Mouse (Mus musculus) stomach, embryonic 15.5 days (tissue): ENCODE data around the gene Celf1. TPM values are rescaled to one million over a fixed set of nuclear protein-coding genes. Genes with fewer than 3 reads are reported as not detected.

Source experiments
- ATAC-seq: fragments of 200-750 bp; cut with Nextera tagmentation; 2 replicates; pipeline ENCODE4 v1.8.0; 2017; ENCODE audit warnings: low read depth, moderate number of reproducible peaks, moderate TSS enrichment; ENCODE audit not compliant: insufficient read depth, low FRiP score
- H3K27ac ChIP-seq: fragments of 300-500 bp; sonication (generic); 2 replicates; pipeline ENCODE4 v1.5.1; 2015; ENCODE audit warnings: mild to moderate bottlenecking, inconsistent platforms
- H3K27me3 ChIP-seq: fragments of 300-500 bp; sonication (generic); replicated peaks from 2 replicates; pipeline ENCODE4 v1.6.1; 2015; ENCODE audit warnings: inconsistent platforms
- H3K36me3 ChIP-seq: fragments of 300-500 bp; sonication (generic); 2 replicates; pipeline ENCODE4 v1.6.1; 2015; ENCODE audit warnings: inconsistent platforms
- H3K4me1 ChIP-seq: fragments of 300-500 bp; sonication (generic); 2 replicates; pipeline ENCODE4 v1.6.1; 2015; ENCODE audit warnings: inconsistent platforms
- H3K4me2 ChIP-seq: fragments of 300-500 bp; sonication (generic); 2 replicates; pipeline ENCODE4 v1.6.1; 2015; ENCODE audit warnings: mild to moderate bottlenecking, inconsistent platforms
- H3K4me3 ChIP-seq: fragments of 300-500 bp; sonication (generic); replicated peaks from 2 replicates; pipeline ENCODE4 v1.5.1; 2015; ENCODE audit warnings: inconsistent platforms
- H3K9ac ChIP-seq: fragments of 300-500 bp; sonication (generic); 2 replicates; pipeline ENCODE4 v1.6.1; 2015; ENCODE audit warnings: inconsistent platforms
- H3K9me3 ChIP-seq: fragments of 300-500 bp; sonication (generic); 2 replicates; pipeline ENCODE4 v1.6.1; 2016; ENCODE audit warnings: inconsistent platforms
- WGBS: fragments of 180-500 bp; shearing (Covaris S2); methylation state at CpG from one replicate; pipeline ENCODE4 v1.1.7; 2015; 5-methylcytosine and 5-hydroxymethylcytosine counted together
- polyA plus RNA-seq: library from polyadenylated mRNA; unstranded; fragments of >200 nt; fragmentation: Nextera tagmentation; extraction: Ambion mirVana; gene quantifications from 2 replicates; pipeline ENCODE4 v1.2.1, GENCODE M21; 2015

Gene Celf1
- polyA plus RNA-seq, 1 experiment from 2014 or later, result 77.6 TPM

GRCm38 (mm10) chr2:90916560-90917232, 23.5 kb upstream of the Celf1 start:
- H3K9ac ChIP-seq, result peak overlapping the region; percentile 89

GRCm38 (mm10) chr2:90917233-90917998, 22.8 kb upstream of the Celf1 start:
- Histone ChIP-seq H3K4me3 (peak overlapping the region; percentile 60), H3K9me3 (no peaks in the 10 kb centered on the region), H3K27ac (peak overlapping the region; percentile 94), H3K4me1 (peaks cover 10% of the 10 kb centered on the region), H3K27me3 (no peaks in the 10 kb centered on the region), H3K36me3 (peaks cover 13% of the 10 kb centered on the region; the same call in 1 of the 2 replicates), H3K4me2 (peak overlapping the region; percentile 83), H3K9ac (peak overlapping the region; percentile 89)
- under 1% methylated on average over 72 of the region's 73 CpGs for WGBS
- peak; percentile 83 for ATAC-seq

More at GRCm38 (mm10) chr2:90916560-90917232, 23.5 kb upstream of the Celf1 start:
- Histone ChIP-seq H3K4me3 (peak overlapping the region; percentile 60), H3K9me3 (no peaks in the 10 kb centered on the region), H3K36me3 (peaks cover 14% of the 10 kb centered on the region; the same call in 1 of the 2 replicates), H3K4me2 (peak overlapping the region; percentile 83), H3K4me1 (peaks cover 10% of the 10 kb centered on the region), H3K27me3 (no peaks in the 10 kb centered on the region), H3K27ac (peak overlapping the region; percentile 94)
- ATAC-seq, result no peak
- WGBS, result 18% methylated on average over 7 of the region's 7 CpGs

- H3K27me3 ChIP-seq, result no peaks in the 10 kb centered on the region
- H3K36me3 ChIP-seq, result peaks cover 9% of the 10 kb centered on the region; the same call in 1 of the 2 replicates
- peak; percentile 74 for ATAC-seq
- H3K9me3 ChIP-seq, result no peaks in the 10 kb centered on the region
- H3K9ac ChIP-seq, result peak overlapping the region; percentile 89
- H3K4me1 ChIP-seq, result peaks cover 10% of the 10 kb centered on the region
- peak overlapping the region; percentile 60 for H3K4me3 ChIP-seq
- H3K4me2 ChIP-seq, result peak overlapping the region; percentile 83
- 13% methylated on average over 15 of the region's 16 CpGs for WGBS
- H3K27ac ChIP-seq, result peak overlapping the region; percentile 94
These were observed 22.0 kb upstream of the Celf1 start for GRCm38 (mm10) chr2:90917999-90918698.

DNA sequence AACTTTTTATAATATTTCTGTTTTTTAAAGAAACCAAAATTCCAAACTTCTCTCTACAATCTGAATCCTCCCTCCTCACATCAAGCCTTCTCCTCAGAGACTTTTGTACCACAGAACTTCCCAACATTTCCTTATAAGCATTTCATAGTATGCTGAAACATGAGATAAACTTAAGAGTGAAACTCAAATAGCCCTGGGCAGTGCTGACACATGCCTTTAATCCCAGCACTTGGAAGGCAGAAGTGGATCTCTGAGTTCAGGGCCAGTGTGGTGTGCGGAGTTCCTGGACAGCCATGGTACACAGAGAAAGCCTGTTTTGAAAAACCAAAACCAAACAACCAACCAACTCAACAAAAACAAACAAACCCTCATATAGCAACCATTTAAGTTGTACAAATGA, 19.0 kb upstream of the Celf1 start:
- Histone ChIP-seq H3K4me1 (peaks cover 3% of the 10 kb centered on the region; the same call in 1 of the 2 replicates), H3K4me2 (no peak overlapping the region), H3K27me3 (no peaks in the 10 kb centered on the region), H3K4me3 (no peak overlapping the region), H3K36me3 (no peaks in the 10 kb centered on the region), H3K9me3 (no peaks in the 10 kb centered on the region), H3K27ac (peak overlapping the region; percentile 6; the same call in 1 of the 2 replicates), H3K9ac (no peak overlapping the region)
- ATAC-seq, result no peak
- 77% methylated on average over 1 of the region's 1 CpGs for WGBS

- Histone ChIP-seq H3K9ac (no peak overlapping the region), H3K27ac (no peak overlapping the region), H3K9me3 (no peaks in the 10 kb centered on the region), H3K4me2 (no peak overlapping the region), H3K27me3 (no peaks in the 10 kb centered on the region), H3K4me3 (no peak overlapping the region), H3K4me1 (no peaks in the 10 kb centered on the region), H3K36me3 (no peaks in the 10 kb centered on the region)
- no peak for ATAC-seq
- 90% methylated on average over 2 of the region's 2 CpGs for WGBS
These were observed 17.5 kb upstream of the Celf1 start for GRCm38 (mm10) chr2:90922636-90923035.

DNA sequence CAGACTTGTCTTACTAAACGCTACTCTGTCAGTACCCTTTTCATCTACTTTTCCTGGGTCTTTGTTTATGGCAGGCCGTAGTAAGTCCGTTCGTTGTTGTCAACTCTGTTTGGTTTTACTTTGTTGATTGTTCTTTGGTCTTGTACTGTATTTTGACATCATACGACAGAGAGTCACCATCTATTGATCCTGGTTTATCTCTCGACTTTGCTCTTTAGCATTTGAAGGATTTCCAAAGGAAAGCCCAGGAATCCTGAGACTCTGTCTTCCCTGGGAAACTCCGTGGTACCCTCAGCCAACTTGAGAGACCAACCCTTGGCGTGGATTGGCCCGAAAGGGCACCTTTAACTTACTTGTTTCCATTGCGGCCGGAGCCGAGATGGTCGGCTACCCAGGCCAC, 11.6 kb upstream of the Celf1 start:
- no peaks in the 10 kb centered on the region for H3K4me1 ChIP-seq
- H3K4me3 ChIP-seq, result no peak overlapping the region
- WGBS, result 82% methylated on average over 13 of the region's 13 CpGs
- no peak overlapping the region for H3K9ac ChIP-seq
- no peak overlapping the region for H3K27ac ChIP-seq
- no peak overlapping the region for H3K4me2 ChIP-seq
- no peaks in the 10 kb centered on the region for H3K36me3 ChIP-seq
- H3K9me3 ChIP-seq, result no peaks in the 10 kb centered on the region
- no peaks in the 10 kb centered on the region for H3K27me3 ChIP-seq
- no peak for ATAC-seq

DNA sequence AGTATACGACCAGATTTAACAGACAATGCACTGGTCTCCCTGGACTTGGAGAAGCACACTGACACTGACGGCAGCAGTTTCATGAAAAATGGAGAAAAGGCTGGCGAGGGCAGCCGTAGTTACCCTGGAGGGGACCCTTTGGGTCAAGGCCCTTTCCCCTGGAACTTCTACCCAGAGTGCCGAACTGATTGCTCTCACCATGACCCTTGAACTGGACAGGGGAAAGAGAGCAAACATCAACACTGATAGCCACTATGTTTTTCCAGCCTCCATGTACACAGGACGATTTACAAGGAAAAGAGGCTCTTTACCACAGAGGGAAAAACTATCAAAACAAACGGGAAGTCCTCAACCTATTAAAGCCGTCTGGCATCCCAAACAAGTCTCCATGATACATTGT, 8.4 kb upstream of the Celf1 start:
- Histone ChIP-seq H3K36me3 (no peaks in the 10 kb centered on the region), H3K9ac (no peak overlapping the region), H3K4me2 (no peak overlapping the region), H3K27ac (no peak overlapping the region), H3K4me3 (no peak overlapping the region), H3K9me3 (no peaks in the 10 kb centered on the region), H3K27me3 (no peaks in the 10 kb centered on the region), H3K4me1 (no peaks in the 10 kb centered on the region)
- no peak for ATAC-seq
- 34% methylated on average over 8 of the region's 8 CpGs for WGBS

DNA sequence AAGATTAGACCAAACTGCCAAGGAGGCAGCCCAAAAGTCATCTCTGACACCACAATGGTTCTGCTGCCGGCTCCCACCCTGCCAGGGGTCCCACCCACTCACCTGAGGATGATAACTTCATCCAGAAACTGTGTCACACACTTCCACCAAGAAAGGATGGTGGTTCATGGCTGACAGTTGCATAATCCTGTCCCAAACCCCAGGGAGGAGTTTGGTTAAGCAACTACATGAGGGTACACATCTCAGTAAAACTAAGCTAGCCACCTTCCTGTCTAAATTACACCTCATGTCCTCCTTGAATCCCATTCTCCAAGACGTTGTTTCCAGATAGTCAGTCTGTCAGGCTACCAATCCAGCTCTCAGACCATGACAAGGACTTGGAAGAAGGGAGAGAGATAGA, 7.9 kb upstream of the Celf1 start:
- Histone ChIP-seq H3K4me1 (no peaks in the 10 kb centered on the region), H3K27me3 (no peaks in the 10 kb centered on the region), H3K4me3 (no peak overlapping the region), H3K9me3 (no peaks in the 10 kb centered on the region), H3K27ac (no peak overlapping the region), H3K9ac (no peak overlapping the region), H3K4me2 (no peak overlapping the region), H3K36me3 (no peaks in the 10 kb centered on the region)
- 71% methylated on average over 2 of the region's 2 CpGs for whole genome bisulfite sequencing
- ATAC-seq, result no peak

- H3K9me3 ChIP-seq, result no peaks in the 10 kb centered on the region
- H3K9ac ChIP-seq, result no peak overlapping the region
- H3K4me3 ChIP-seq, result no peak overlapping the region
- H3K27me3 ChIP-seq, result no peaks in the 10 kb centered on the region
- H3K4me1 ChIP-seq, result peaks cover 14% of the 10 kb centered on the region; the same call in 1 of the 2 replicates
- no peak for ATAC-seq
- no peaks in the 10 kb centered on the region for H3K36me3 ChIP-seq
- H3K27ac ChIP-seq, result no peak overlapping the region
- no peak overlapping the region for H3K4me2 ChIP-seq
- 64% methylated on average over 3 of the region's 3 CpGs for WGBS
These were observed 1.8 kb upstream of the Celf1 start for GRCm38 (mm10) chr2:90938362-90938761.

DNA sequence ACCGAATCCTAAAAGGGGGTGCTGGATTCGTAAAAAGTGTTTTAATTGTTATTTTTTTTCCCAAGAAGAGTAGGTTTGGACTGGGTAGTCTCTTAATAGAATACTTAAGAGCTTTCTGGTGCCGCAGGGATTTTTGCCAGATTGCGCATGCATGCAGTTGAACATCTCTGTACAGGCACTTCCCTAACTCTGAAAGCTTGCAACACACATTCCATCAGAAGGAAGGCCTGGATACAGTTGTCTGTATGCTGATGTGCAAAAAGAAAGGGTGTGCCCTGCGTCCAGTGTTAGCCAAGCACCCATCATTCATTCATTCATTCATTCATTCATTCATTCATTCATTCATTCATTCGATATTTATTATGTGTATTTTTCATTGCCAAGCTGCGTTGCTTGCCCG, 432 bp upstream of the Celf1 start:
- 36% methylated on average over 8 of the region's 8 CpGs for WGBS
- H3K4me2 ChIP-seq, result peak overlapping the region; percentile 71
- peaks cover 14% of the 10 kb centered on the region; the same call in 1 of the 2 replicates for H3K4me1 ChIP-seq
- peak overlapping the region; percentile 34; the same call in 1 of the 2 replicates for H3K9ac ChIP-seq
- peak overlapping the region; percentile 87 for H3K4me3 ChIP-seq
- H3K27ac ChIP-seq, result peak overlapping the region; percentile 91
- no peaks in the 10 kb centered on the region for H3K36me3 ChIP-seq
- no peaks in the 10 kb centered on the region for H3K9me3 ChIP-seq
- peak; percentile 41 for ATAC-seq
- H3K27me3 ChIP-seq, result no peaks in the 10 kb centered on the region

DNA sequence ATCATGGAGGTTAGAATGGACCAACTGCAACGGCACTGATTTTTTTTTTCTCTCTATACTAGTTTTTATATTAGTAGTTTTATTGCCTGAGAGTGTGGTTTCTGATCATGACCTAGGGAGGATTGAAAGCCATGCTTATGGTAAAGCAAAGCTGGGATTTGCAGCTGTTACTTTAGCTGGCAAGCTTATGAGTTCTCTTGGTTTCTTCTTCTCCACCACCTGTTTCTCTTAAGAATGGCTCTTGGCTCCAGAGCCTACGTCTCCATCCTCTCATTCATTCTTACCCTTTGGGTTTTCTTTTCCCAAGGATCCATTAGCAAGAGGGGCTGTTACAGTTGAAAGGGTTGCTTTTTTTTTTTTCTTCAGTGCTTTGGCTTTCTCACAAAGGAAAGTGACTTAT, 1.6 kb downstream of the Celf1 start:
- Histone ChIP-seq H3K4me1 (peaks cover 14% of the 10 kb centered on the region; the same call in 1 of the 2 replicates), H3K27me3 (no peaks in the 10 kb centered on the region), H3K9me3 (no peaks in the 10 kb centered on the region), H3K27ac (no peak overlapping the region), H3K9ac (no peak overlapping the region; the same call in 1 of the 2 replicates), H3K4me2 (peak overlapping the region; percentile 71), H3K36me3 (no peaks in the 10 kb centered on the region), H3K4me3 (peak overlapping the region; percentile 87; the same call in 1 of the 2 replicates)
- WGBS, result 54% methylated on average over 2 of the region's 2 CpGs
- ATAC-seq, result no peak
